Mouse (Mus musculus): ENCODE data around the gene Pex3. TPM values are rescaled to one million over a fixed set of nuclear protein-coding genes. Genes with fewer than 3 reads are reported as not detected.

Gene Pex3
- polyA plus RNA-seq (2015; fragmentation: Nextera tagmentation; extraction: Ambion mirVana), result 20.9 and 22.4 TPM in 2 replicates

DNA sequence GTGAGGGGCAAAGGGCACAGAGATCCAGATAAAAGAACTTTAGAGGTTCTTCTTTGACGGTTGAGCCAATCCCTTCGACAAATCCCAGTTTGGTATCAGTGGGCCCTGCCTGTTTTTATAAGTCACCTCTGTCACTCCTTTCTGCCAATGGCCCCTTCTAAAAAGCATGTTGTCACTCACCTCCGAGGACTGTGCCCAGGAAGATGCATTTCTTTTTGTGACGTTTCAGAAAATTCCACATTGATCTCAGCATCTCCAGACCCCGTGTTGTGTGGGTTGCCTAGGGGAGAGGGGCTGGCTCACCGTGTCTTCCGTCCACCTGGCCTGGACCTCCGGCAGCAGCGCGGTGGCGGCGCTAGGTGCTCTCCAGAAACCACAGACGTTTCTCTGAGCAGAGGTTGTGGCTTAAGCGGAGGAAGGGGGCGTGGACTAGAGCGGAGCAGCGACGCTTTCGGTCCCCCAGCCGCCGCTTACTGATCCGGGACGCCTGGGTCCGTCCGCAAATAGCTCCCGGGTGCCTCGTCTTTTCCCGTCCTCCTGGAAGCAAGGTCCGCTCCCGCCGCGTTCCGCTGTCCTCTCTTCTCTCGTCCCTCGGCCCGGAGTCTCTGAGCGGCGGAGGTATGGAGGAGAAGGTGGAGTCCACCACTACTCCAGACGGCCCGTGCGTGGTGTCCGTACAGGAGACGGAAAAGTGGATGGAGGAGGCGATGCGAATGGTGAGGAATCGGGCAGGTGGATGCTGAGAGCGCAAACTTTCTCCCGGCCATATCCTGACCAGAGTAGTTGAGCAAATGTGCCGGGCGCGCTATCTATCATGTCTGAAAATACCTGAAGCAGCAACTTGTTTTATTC lies at the start of gene Pex3, which contains the start of gene Adat2:
TSS of gene Pex3 (minus strand) at position 497 of the 852 bp plus-strand sequence.
TSS of gene Adat2 (plus strand) at position 249 of the 852 bp plus-strand sequence.
- H3K4me2 ChIP-seq (ENCODE audit: low read depth, low read length), result peak within 1 kb of the TSS; percentile 66
- H3K27ac ChIP-seq (ENCODE audit: low read length), result peak within 1 kb of the TSS; percentile 62
- H3K27me3 ChIP-seq (replicated peaks; ENCODE audit: control insufficient read depth, insufficient read depth, low read length), result no peaks in the 10 kb centered on the region
- H3K9me3 ChIP-seq (ENCODE audit: control insufficient read depth, low read length), result no peaks in the 10 kb centered on the region
- H3K36me3 ChIP-seq (ENCODE audit: control insufficient read depth, insufficient read depth, low read length), result no peaks in the 10 kb centered on the region
- H3K4me3 ChIP-seq (ENCODE audit: low read length), result peak within 1 kb of the TSS; percentile 63
- H3K4me1 ChIP-seq (ENCODE audit: control insufficient read depth, insufficient read depth, low read length), result peaks cover 4% of the 10 kb centered on the region
- under 1% methylated on average over 51 of the region's 51 CpGs for WGBS
- ATAC-seq, result peak; percentile 98
- H3K9ac ChIP-seq (ENCODE audit: low read depth, low read length), result peak within 1 kb of the TSS; percentile 80

DNA sequence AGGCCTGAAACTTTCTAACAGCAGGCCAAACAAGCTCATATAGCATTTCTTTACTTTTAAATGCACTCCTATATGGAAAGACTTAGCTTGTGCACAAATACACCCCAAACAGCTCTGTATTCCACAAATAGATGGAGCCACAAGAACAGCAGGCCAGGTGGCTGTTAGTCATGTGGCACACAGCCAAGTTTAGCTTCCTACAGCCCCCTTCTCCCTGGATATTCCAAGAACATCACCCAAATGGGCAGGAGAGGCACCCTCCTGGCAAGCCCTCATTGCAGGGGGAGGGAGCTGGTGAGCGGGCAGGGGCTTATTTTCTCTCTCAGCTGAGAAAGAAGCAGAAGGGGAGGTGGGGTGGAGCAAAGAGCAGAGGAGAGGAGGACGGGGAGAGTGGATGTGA lies 48.0 kb upstream of the Pex3 start:
- no peaks in the 10 kb centered on the region for H3K4me1 ChIP-seq (ENCODE audit: control insufficient read depth, insufficient read depth, low read length)
- H3K4me3 ChIP-seq (ENCODE audit: low read length), result no peak overlapping the region
- H3K9me3 ChIP-seq (ENCODE audit: control insufficient read depth, low read length), result 0 out of 2 replicates have a peak, but pooled peaks cover 3% of the 10 kb centered on the region
- no peak overlapping the region for H3K4me2 ChIP-seq (ENCODE audit: low read depth, low read length)
- WGBS, result 66% methylated on average over 2 of the region's 2 CpGs
- H3K27ac ChIP-seq (ENCODE audit: low read length), result no peak overlapping the region
- H3K27me3 ChIP-seq (replicated peaks; ENCODE audit: control insufficient read depth, insufficient read depth, low read length), result no peaks in the 10 kb centered on the region
- no peak overlapping the region for H3K9ac ChIP-seq (ENCODE audit: low read depth, low read length)
- no peaks in the 10 kb centered on the region for H3K36me3 ChIP-seq (ENCODE audit: control insufficient read depth, insufficient read depth, low read length)
- no peak for ATAC-seq

DNA sequence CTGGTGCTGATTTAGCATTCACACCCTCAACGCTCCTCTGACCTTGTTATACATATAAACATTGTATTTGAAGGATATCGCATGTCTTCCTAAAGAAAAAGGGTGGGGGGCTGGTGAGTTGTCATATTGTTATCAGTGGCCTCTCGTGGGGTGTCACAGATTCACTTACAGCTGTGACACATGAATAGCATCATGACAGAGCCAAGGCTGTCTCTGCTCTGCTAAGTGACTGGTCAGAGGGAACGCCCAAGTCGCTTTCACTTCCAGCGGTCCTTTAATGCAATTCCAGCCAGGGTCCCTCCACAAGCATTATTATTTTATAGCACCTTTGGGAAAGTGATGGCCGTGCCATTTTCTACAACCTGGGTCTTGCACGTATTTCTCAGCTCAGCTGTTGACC lies 44.5 kb upstream of the Pex3 start:
- no peaks in the 10 kb centered on the region for H3K4me1 ChIP-seq (ENCODE audit: control insufficient read depth, insufficient read depth, low read length)

DNA sequence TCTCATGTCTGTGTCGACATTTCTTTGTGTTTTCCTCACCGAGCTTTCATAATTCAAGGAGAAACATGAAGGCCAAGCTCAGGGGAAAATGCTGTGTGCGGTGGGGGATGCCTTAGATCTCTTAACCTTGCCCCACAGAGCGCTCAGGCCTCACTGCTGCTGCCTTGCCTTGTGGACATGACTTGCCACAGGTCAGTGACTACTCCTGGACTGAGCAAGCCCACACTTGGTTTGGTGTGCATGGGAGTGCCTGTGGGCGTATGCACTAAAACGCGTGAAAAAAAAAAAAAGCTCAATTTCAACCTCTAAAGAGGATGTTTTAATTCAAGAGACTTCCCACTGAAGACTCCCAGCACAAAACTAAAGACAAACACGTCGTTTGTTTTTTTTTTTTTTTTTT lies 43.9 kb upstream of the Pex3 start:
- Histone ChIP-seq H3K4me3 (ENCODE audit: low read length) (no peak overlapping the region), H3K27ac (ENCODE audit: low read length) (no peak overlapping the region), H3K36me3 (ENCODE audit: control insufficient read depth, insufficient read depth, low read length) (no peaks in the 10 kb centered on the region), H3K9me3 (ENCODE audit: control insufficient read depth, low read length) (0 out of 2 replicates have a peak, but pooled peaks cover 3% of the 10 kb centered on the region), H3K27me3 (replicated peaks; ENCODE audit: control insufficient read depth, insufficient read depth, low read length) (no peaks in the 10 kb centered on the region), H3K9ac (ENCODE audit: low read depth, low read length) (no peak overlapping the region), H3K4me1 (ENCODE audit: control insufficient read depth, insufficient read depth, low read length) (no peaks in the 10 kb centered on the region), H3K4me2 (ENCODE audit: low read depth, low read length) (no peak overlapping the region)
- WGBS, result 83% methylated on average over 9 of the region's 9 CpGs
- ATAC-seq, result no peak

More for the DNA sequence above, 44.5 kb upstream of the Pex3 start:
- WGBS, result 69% methylated on average over 8 of the region's 8 CpGs
- Histone ChIP-seq H3K36me3 (ENCODE audit: control insufficient read depth, insufficient read depth, low read length) (no peaks in the 10 kb centered on the region), H3K27ac (ENCODE audit: low read length) (no peak overlapping the region), H3K9ac (ENCODE audit: low read depth, low read length) (no peak overlapping the region), H3K27me3 (replicated peaks; ENCODE audit: control insufficient read depth, insufficient read depth, low read length) (no peaks in the 10 kb centered on the region), H3K4me3 (ENCODE audit: low read length) (no peak overlapping the region), H3K4me2 (ENCODE audit: low read depth, low read length) (no peak overlapping the region), H3K9me3 (ENCODE audit: control insufficient read depth, low read length) (0 out of 2 replicates have a peak, but pooled peaks cover 3% of the 10 kb centered on the region)
- ATAC-seq, result no peak

DNA sequence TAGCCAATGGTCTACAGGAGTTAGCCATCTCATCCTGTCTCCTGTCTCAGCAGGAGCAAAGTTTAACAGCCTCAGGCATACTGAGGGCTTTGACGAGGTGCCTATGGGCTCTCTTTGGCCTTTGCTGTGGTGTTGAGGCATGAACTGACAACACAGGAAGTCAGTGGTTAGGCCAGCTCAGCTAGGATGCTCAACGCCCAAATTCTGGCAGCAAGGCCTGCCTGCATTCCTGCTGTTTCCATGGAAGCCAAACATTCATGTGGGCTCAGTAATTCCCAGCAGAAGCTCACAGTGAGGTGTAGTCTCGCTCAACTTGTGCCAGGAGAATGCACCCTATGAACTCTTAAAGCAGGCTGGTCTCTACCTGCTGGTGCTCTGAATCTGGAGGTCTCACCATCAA lies 43.1 kb upstream of the Pex3 start:
- Histone ChIP-seq H3K4me2 (ENCODE audit: low read depth, low read length) (no peak overlapping the region), H3K27ac (ENCODE audit: low read length) (no peak overlapping the region), H3K4me1 (ENCODE audit: control insufficient read depth, insufficient read depth, low read length) (no peaks in the 10 kb centered on the region), H3K9ac (ENCODE audit: low read depth, low read length) (no peak overlapping the region), H3K4me3 (ENCODE audit: low read length) (no peak overlapping the region), H3K27me3 (replicated peaks; ENCODE audit: control insufficient read depth, insufficient read depth, low read length) (no peaks in the 10 kb centered on the region), H3K36me3 (ENCODE audit: control insufficient read depth, insufficient read depth, low read length) (no peaks in the 10 kb centered on the region), H3K9me3 (ENCODE audit: control insufficient read depth, low read length) (0 out of 2 replicates have a peak, but pooled peaks cover 3% of the 10 kb centered on the region)
- WGBS, result 60% methylated on average over 3 of the region's 3 CpGs
- ATAC-seq, result no peak

DNA sequence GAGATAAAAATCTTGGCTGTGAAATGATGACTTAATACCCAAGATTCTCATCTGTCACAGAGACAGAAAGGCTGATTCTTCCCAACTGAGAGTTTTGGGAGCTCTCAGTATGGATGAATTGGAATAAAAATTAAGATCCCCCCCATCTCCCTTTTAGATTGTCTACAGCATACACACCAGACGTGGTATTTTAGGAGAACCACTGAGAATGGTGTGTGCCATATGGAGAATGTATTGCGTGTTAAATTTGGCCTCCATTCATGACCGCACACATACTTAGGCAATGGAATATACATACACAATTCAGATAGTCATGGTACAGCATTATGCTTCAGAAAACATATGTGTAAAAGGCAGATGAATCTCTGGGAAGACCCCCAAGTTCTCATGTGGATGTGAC lies 40.6 kb upstream of the Pex3 start:
- Histone ChIP-seq H3K4me3 (ENCODE audit: low read length) (no peak overlapping the region), H3K9me3 (ENCODE audit: control insufficient read depth, low read length) (no peaks in the 10 kb centered on the region), H3K4me2 (ENCODE audit: low read depth, low read length) (no peak overlapping the region), H3K27me3 (replicated peaks; ENCODE audit: control insufficient read depth, insufficient read depth, low read length) (no peaks in the 10 kb centered on the region), H3K27ac (ENCODE audit: low read length) (no peak overlapping the region), H3K4me1 (ENCODE audit: control insufficient read depth, insufficient read depth, low read length) (no peaks in the 10 kb centered on the region), H3K36me3 (ENCODE audit: control insufficient read depth, insufficient read depth, low read length) (no peaks in the 10 kb centered on the region), H3K9ac (ENCODE audit: low read depth, low read length) (no peak overlapping the region)
- ATAC-seq, result no peak
- WGBS, result 85% methylated on average over 3 of the region's 3 CpGs

DNA sequence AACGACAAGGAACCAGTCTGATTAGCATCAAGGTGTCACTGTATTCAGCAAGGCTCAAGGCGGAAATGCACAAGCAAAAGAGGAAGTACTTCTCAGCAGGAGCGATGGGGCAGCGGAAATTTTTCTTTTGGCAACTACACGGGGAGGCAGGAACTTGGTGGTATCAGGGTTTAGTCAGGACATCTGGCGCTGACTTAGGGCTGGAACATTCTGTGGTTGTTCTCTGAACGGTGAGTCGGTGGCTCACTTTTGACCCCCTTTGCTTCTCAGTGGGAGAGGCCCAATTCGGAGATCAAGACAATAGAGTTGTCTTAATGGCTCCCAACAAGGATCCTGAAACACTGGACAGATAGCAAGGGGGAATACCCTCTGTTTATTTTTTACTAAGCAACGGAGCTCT lies 39.3 kb upstream of the Pex3 start:
- Histone ChIP-seq H3K9me3 (ENCODE audit: control insufficient read depth, low read length) (no peaks in the 10 kb centered on the region), H3K27ac (ENCODE audit: low read length) (no peak overlapping the region), H3K4me1 (ENCODE audit: control insufficient read depth, insufficient read depth, low read length) (no peaks in the 10 kb centered on the region), H3K4me3 (ENCODE audit: low read length) (no peak overlapping the region), H3K4me2 (ENCODE audit: low read depth, low read length) (no peak overlapping the region), H3K9ac (ENCODE audit: low read depth, low read length) (no peak overlapping the region), H3K36me3 (ENCODE audit: control insufficient read depth, insufficient read depth, low read length) (no peaks in the 10 kb centered on the region), H3K27me3 (replicated peaks; ENCODE audit: control insufficient read depth, insufficient read depth, low read length) (no peaks in the 10 kb centered on the region)
- 91% methylated on average over 10 of the region's 10 CpGs for WGBS
- no peak for ATAC-seq

DNA sequence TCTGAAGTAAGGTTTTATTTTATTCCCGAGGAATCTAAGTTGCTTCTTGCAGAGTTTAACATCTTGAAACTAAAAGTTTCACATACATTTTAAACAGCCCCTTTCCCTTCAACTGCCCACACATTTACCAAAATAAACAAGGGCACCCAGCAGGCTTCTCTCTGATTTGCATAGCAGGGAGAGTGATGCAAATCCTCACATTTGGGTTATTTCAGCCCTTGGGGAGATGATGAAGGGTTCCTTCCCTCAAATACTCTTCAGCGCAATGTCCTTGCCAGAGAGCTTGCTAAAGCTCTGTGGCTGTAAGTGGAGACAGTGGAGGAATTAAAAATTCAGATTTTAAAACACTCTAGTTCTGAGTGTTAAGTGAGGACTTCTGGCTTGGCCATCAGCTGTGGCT lies 35.0 kb upstream of the Pex3 start:
- Histone ChIP-seq H3K9ac (ENCODE audit: low read depth, low read length) (no peak overlapping the region), H3K4me3 (ENCODE audit: low read length) (no peak overlapping the region)

DNA sequence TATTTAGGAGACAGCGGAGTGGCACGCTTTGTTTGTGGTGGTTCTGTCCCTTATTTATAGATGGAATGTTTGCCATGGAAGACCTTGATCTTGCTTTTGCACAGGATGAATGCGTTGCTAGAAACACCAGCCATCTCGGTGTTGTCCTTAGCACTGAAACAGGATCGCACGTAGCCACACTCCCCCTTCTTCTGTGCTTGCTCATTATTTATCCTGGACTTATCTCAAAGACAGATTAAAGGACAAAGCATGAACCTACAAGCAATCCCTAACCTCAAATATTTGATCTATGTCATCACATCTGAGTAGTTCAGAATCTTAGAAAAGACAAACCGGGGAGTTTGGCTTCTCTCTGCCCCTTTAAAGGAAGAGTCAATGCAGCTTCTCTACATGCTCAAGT lies 24.2 kb upstream of the Pex3 start:
- Histone ChIP-seq H3K9me3 (ENCODE audit: control insufficient read depth, low read length) (no peaks in the 10 kb centered on the region), H3K36me3 (ENCODE audit: control insufficient read depth, insufficient read depth, low read length) (no peaks in the 10 kb centered on the region), H3K4me3 (ENCODE audit: low read length) (no peak overlapping the region), H3K27me3 (replicated peaks; ENCODE audit: control insufficient read depth, insufficient read depth, low read length) (no peaks in the 10 kb centered on the region), H3K4me2 (ENCODE audit: low read depth, low read length) (no peak overlapping the region), H3K9ac (ENCODE audit: low read depth, low read length) (no peak overlapping the region), H3K27ac (ENCODE audit: low read length) (no peak overlapping the region), H3K4me1 (ENCODE audit: control insufficient read depth, insufficient read depth, low read length) (no peaks in the 10 kb centered on the region)
- WGBS, result 55% methylated on average over 7 of the region's 7 CpGs
- ATAC-seq, result no peak

More for the DNA sequence above, 35.0 kb upstream of the Pex3 start:
- Histone ChIP-seq H3K4me2 (ENCODE audit: low read depth, low read length) (no peak overlapping the region), H3K36me3 (ENCODE audit: control insufficient read depth, insufficient read depth, low read length) (no peaks in the 10 kb centered on the region), H3K4me1 (ENCODE audit: control insufficient read depth, insufficient read depth, low read length) (no peaks in the 10 kb centered on the region), H3K9me3 (ENCODE audit: control insufficient read depth, low read length) (no peaks in the 10 kb centered on the region), H3K27me3 (replicated peaks; ENCODE audit: control insufficient read depth, insufficient read depth, low read length) (no peaks in the 10 kb centered on the region), H3K27ac (ENCODE audit: low read length) (no peak overlapping the region)
- ATAC-seq, result no peak
- WGBS, result 73% methylated on average over 2 of the region's 2 CpGs

Measured in intestine, embryonic 16.5 days (tissue).